Mouse (Mus musculus) midbrain, postnatal 0 days (tissue): ENCODE measurements around the gene Tenm4. TPM values are rescaled to one million over a fixed set of nuclear protein-coding genes. Genes with fewer than 3 reads are reported as not detected.
A peak's percentile ranks its signal among the peaks of the same experiment; 100 is the strongest.

Experiments
- ATAC-seq: fragments of 200-750 bp; cut with Nextera tagmentation; 2 replicates; pipeline ENCODE4 v1.8.0; 2017; ENCODE audit warnings: moderate number of reproducible peaks, mild to moderate bottlenecking, moderate TSS enrichment, moderate library complexity; ENCODE audit not compliant: low FRiP score
- DNase-seq: peaks from one replicate; pipeline ENCODE4 v3.0.0-alpha.2; 2015; ENCODE audit warnings: low spot score
- H3K27ac ChIP-seq: fragments of 300-500 bp; sonication (generic); 2 replicates; pipeline ENCODE4 v1.5.1; 2014; ENCODE audit warnings: low read depth, mild to moderate bottlenecking, low read length, mixed read lengths
- H3K27me3 ChIP-seq: fragments of 300-500 bp; sonication (generic); 2 replicates; pipeline ENCODE4 v1.6.1; 2014; ENCODE audit warnings: low read length, control low read depth, mixed read lengths; ENCODE audit not compliant: insufficient read depth
- H3K36me3 ChIP-seq: fragments of 300-500 bp; sonication (generic); 2 replicates; pipeline ENCODE4 v1.6.1; 2014; ENCODE audit warnings: low read length, control low read depth, mixed read lengths; ENCODE audit not compliant: insufficient read depth
- H3K4me1 ChIP-seq: fragments of 300-500 bp; sonication (generic); 2 replicates; pipeline ENCODE4 v1.6.1; 2014; ENCODE audit warnings: mild to moderate bottlenecking, control low read depth, antibody characterized with exemption, low read length, mixed read lengths; ENCODE audit not compliant: insufficient read depth
- H3K4me2 ChIP-seq: fragments of 300-500 bp; sonication (generic); 2 replicates; pipeline ENCODE4 v1.6.1; 2014; ENCODE audit warnings: low read depth, mild to moderate bottlenecking, low read length, mixed read lengths; ENCODE audit not compliant: poor library complexity, severe bottlenecking
- H3K4me3 ChIP-seq: fragments of 300-500 bp; sonication (generic); 2 replicates; pipeline ENCODE4 v1.5.1; 2014; ENCODE audit warnings: low read depth, mild to moderate bottlenecking, low read length, moderate library complexity
- H3K9ac ChIP-seq: fragments of 300-500 bp; sonication (generic); replicated peaks from 2 replicates; pipeline ENCODE4 v1.6.1; 2014; ENCODE audit warnings: mild to moderate bottlenecking, low read length, moderate library complexity, mixed read lengths; ENCODE audit not compliant: poor library complexity, severe bottlenecking
- H3K9me3 ChIP-seq: fragments of 300-500 bp; sonication (generic); 2 replicates; pipeline ENCODE4 v1.6.1; 2016; ENCODE audit warnings: low read length, control low read depth
- CTCF ChIP-seq: IDR thresholded peaks from 2 replicates; pipeline ENCODE4 v1.5.1; 2016; ENCODE audit warnings: antibody characterized with exemption, mild to moderate bottlenecking
- WGBS: fragments of 180-500 bp; shearing (Covaris S2); extraction: QIAGEN DNeasy Blood & Tissue Kit; methylation state at CpG from one replicate; pipeline ENCODE4 v1.1.7; 2014; 5-methylcytosine and 5-hydroxymethylcytosine counted together
- polyA plus RNA-seq: library from polyadenylated mRNA; unstranded; fragments of >200 nt; fragmentation: Nextera tagmentation; extraction: Ambion mirVana; gene quantifications from 2 replicates; pipeline ENCODE4 v1.2.1, GENCODE M21; 2015
- total RNA-seq: library from RNA; depleted of rRNA; stranded (reverse); fragments of >200 nt; gene quantifications from 2 replicates; pipeline ENCODE4 v1.2.3, GENCODE M21; 2014

Gene Tenm4
- total and polyA plus RNA-seq, 2 experiments from 2014 or later = 35.9 to 56.0 TPM

DNA sequence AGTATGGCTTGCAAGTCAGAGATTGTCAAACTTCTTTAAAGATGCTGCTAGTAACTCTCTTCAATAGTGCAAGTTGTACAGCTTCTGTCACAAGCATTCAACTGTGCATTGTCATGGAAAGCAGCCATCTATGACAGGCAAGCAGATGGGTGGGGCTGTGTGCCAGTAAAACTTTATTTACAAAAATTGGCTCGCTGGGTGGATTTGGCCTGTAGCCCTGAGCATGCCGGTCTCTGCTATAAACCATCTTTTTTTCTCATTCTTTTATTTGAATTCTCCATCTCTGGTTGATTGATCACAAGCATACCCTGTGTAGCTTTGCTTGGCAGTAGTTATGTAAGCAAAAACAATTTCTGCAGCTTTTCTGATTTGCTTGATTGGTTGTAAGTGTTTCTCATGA lies 119.5 kb downstream of the Tenm4 start:
- Histone ChIP-seq H3K9ac (no peak overlapping the region), H3K4me3 (no peak overlapping the region), H3K9me3 (no peaks in the 10 kb centered on the region), H3K4me1 (no peaks in the 10 kb centered on the region), H3K4me2 (no peak overlapping the region), H3K27me3 (no peaks in the 10 kb centered on the region), H3K27ac (no peak overlapping the region), H3K36me3 (no peaks in the 10 kb centered on the region)
- no peak for TF ChIP-seq CTCF
- peak; percentile 52 for DNase-seq
- 45% methylated on average over 2 of the region's 2 CpGs for WGBS
- no peak for ATAC-seq

DNA sequence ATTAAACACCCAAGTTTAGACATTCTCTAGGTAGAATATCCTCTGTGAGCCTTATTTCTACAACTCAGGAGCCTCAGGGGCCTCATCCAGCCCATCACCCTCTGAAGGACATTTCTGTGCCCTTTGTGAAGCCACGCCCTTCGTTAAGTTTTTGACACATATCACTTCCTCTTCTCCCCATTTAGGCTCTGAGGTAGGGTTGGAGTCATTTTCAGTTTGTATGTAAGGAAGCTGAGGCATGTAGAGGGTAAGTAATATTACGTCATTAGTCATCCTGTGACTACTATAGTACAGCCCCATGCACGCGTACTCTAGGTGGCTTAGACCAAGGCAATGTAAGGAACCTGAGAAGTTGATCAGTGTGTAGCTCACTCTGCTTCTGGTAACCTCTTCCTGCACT lies 124.9 kb downstream of the Tenm4 start:
- H3K9me3 ChIP-seq = no peaks in the 10 kb centered on the region
- DNase-seq = no peak
- no peak overlapping the region for H3K4me2 ChIP-seq
- no peak for TF ChIP-seq CTCF
- no peak overlapping the region for H3K9ac ChIP-seq
- no peaks in the 10 kb centered on the region for H3K36me3 ChIP-seq
- no peaks in the 10 kb centered on the region for H3K4me1 ChIP-seq
- no peaks in the 10 kb centered on the region for H3K27me3 ChIP-seq
- 96% methylated on average over 5 of the region's 5 CpGs for WGBS
- H3K27ac ChIP-seq = no peak overlapping the region
- no peak for ATAC-seq
- no peak overlapping the region for H3K4me3 ChIP-seq

DNA sequence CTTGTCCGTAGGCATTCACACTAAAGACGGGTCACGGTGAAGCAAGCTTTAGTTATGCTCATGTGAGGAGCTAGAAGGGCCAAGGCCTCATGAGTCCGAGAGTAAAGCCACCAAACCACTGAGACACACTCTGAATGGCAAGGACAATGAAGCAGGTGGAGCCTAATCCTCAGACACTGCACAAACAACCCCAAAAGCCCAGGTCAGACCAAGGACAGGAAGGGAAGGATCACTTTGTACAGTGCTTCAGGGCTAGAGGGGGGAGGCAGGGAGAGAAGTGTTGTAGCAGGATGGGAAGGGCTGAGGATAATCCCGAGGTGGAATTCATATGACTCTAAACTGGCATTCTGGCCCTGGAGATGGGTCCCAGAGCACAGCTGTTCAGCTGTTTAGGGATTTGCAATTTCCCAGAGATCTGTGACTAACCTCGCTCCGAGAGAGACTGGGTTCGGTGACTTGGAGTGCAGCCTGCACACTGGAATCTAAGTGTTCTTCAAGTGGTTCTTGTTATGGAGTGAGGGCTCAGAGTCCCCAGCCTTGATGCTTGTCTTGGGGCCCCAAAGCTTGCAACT lies 129.9 kb downstream of the Tenm4 start:
- 80% methylated on average over 8 of the region's 8 CpGs for WGBS
- Histone ChIP-seq H3K4me2 (no peak overlapping the region), H3K36me3 (no peaks in the 10 kb centered on the region), H3K27ac (no peak overlapping the region), H3K9me3 (no peaks in the 10 kb centered on the region), H3K9ac (no peak overlapping the region), H3K4me3 (no peak overlapping the region), H3K27me3 (no peaks in the 10 kb centered on the region), H3K4me1 (no peaks in the 10 kb centered on the region)
- DNase-seq (no peak), ATAC-seq (no peak)
- no peak for TF ChIP-seq CTCF

DNA sequence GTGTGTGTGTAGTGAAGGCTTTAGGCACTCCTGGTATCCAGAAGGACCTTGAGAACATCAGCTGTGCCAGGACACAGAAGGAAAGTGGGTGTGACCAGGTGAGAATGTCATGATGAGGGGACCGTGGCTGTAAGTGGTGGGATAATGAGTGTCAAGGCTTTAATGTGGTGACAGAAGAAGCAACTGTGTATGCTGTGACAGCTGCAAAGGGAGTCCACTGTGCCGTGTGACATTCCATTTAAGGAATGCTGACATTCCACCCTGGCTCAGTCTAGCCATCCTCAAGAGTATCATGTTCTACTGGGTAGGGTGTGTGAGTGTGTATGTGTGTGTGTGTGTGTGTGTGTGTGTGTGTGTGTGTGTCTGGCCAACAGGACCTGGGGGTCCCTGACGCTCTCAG lies 130.8 kb downstream of the Tenm4 start:
- no peak for ATAC-seq

DNA sequence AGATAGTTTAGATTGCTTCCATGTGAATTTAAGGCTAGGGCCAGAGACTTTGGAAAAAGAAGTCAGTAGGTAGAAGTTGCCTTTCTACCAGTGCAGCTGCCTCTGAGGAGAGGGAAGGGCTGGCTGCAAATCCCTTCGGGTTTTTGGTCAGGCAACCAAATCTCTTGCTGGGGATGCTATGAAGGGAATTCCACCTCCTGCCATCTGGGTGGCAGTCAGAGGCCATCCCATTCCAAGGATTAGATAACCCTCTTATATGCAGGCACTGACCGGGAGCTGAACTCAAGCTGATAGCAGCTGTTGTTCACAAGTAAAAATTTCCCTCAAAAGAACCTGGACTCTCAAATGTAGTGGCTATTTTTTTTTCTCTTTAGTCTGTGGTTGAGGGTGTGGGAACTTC lies 132.9 kb downstream of the Tenm4 start:
- H3K27me3 ChIP-seq = no peaks in the 10 kb centered on the region
- H3K9ac ChIP-seq = no peak overlapping the region
- no peak overlapping the region for H3K4me2 ChIP-seq
- DNase-seq = no peak
- no peak overlapping the region for H3K4me3 ChIP-seq
- 48% methylated on average over 2 of the region's 2 CpGs for WGBS
- H3K9me3 ChIP-seq = no peaks in the 10 kb centered on the region
- no peak overlapping the region for H3K27ac ChIP-seq
- no peaks in the 10 kb centered on the region for H3K36me3 ChIP-seq
- no peak for ATAC-seq
- no peaks in the 10 kb centered on the region for H3K4me1 ChIP-seq
- TF ChIP-seq CTCF = no peak

More for the DNA sequence above, 130.8 kb downstream of the Tenm4 start:
- H3K27me3 ChIP-seq = no peaks in the 10 kb centered on the region
- H3K4me2 ChIP-seq = no peak overlapping the region
- DNase-seq = no peak
- H3K36me3 ChIP-seq = no peaks in the 10 kb centered on the region
- 67% methylated on average over 3 of the region's 3 CpGs for WGBS
- no peak overlapping the region for H3K9ac ChIP-seq
- no peak for TF ChIP-seq CTCF
- no peaks in the 10 kb centered on the region for H3K9me3 ChIP-seq
- H3K4me1 ChIP-seq = no peaks in the 10 kb centered on the region
- no peak overlapping the region for H3K4me3 ChIP-seq
- no peak overlapping the region for H3K27ac ChIP-seq

DNA sequence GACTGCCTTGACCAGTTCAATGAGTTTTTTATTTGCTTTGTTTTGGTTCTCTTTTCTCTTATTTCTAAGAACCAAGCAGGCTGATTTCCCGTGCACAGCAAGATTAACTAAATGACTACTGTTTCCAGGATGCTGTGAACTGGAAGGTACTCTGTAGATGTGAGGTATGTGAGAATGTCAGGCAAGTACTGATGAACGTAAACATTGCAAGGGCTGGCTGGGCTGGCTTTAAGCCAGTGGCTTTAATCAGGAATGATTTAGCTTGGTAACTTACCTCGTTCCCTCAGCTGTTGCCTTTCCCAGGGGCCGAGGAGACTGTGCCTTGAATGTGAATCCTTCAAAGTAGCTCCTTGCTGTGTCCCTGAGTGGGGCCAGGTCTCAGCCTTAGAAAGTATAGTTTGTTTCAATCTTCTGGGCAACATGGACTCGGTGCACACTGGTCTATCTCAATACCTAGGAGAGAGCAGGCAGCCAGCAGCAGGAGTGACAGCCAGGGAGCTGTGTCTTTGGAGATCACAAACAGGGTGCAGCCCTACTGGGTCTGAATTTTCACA lies 134.4 kb downstream of the Tenm4 start:
- 53% methylated on average over 5 of the region's 5 CpGs for WGBS
- no peak for TF ChIP-seq CTCF
- H3K27me3 ChIP-seq = no peaks in the 10 kb centered on the region
- H3K4me1 ChIP-seq = no peaks in the 10 kb centered on the region
- H3K27ac ChIP-seq = no peak overlapping the region
- H3K4me2 ChIP-seq = no peak overlapping the region
- no peak overlapping the region for H3K4me3 ChIP-seq
- no peaks in the 10 kb centered on the region for H3K36me3 ChIP-seq
- no peak overlapping the region for H3K9ac ChIP-seq
- no peaks in the 10 kb centered on the region for H3K9me3 ChIP-seq
- ATAC-seq = no peak
- no peak for DNase-seq
